Mouse (Mus musculus) adrenal gland, postnatal 36 days (tissue): ENCODE measurements around the gene Pdzrn4. TPM values are rescaled to one million over a fixed set of nuclear protein-coding genes. Genes with fewer than 3 reads are reported as not detected.

Experiments
- DNase-seq, 2 experiments: peaks; one replicate each; pipeline ENCODE4 v3.0.0; 2021; ENCODE audit warnings: mixed read lengths in 1 of 2
- total RNA-seq, 2 experiments: library from RNA; stranded (reverse); gene quantifications; 2 replicates each; pipeline ENCODE4 v1.2.3; 2021

Pdzrn4 gene
- total RNA-seq, 2 experiments from 2014 or later, result not detected

DNA sequence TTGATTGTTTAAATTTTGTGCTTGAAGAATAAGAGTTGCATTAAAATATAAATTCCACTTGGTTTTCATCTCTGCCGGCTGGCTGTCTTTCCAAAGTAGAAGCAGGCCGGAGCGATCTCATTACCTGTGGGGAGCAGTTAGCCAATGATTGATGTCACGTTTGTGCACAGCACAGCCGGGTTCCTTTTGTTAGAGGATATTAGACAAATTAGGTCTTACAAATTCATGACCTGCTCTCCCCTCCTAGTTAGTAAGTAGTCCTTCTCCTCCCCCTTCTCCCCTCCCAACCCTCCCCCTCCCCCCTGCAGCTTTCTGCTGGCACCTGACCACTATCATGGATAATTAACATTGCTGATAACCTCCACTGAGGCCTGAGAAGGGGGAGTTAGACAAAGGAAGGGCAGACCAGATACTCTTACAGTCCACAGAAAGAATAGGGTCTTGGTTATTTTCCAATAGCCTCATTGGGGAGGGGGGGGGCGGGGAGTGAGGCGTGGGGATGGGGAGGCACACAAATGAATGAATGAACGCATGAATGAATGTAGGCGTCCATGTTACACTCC is 103.7 kb downstream of the Pdzrn4 start:
- no peak for DNase-seq

DNA sequence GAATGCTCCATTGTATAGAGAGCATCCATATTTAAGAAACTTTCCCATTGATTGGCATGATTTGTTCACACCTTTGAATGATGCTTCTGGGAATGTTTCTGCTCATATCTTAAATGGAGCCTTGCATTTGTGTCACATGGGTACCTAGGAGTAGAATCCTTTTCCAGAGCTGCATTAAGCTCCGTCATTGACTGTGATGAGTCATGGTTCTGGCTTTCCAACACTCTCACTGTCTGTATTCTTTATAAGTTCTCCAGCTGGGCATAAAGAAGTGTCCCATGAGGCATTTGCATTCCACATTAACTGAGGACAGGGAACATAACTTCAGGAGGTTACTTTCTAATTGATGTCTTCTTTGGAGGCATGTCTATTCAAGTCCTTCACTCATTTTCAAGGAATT is 106.1 kb downstream of the Pdzrn4 start:
- no peak for DNase-seq

DNA sequence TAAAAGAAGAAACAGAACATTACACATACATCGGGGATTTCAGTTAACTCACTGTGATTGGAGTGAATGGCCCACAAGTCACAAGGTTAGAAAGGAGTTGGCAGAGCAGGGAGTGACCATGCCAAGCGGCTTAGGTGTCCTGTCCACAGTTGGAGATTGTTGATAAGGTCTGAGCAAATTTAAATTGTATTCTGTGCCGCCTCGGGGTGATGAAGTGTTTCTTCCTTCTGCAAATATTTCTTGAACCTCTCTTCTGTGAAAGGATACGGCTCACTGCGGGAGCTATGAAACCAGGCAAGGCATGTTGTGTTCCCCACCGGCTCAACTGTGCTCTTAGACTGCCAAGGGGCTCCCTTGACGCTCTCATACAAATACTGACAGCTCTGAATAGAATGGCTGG is 112.7 kb downstream of the Pdzrn4 start:
- DNase-seq, result no peak

DNA sequence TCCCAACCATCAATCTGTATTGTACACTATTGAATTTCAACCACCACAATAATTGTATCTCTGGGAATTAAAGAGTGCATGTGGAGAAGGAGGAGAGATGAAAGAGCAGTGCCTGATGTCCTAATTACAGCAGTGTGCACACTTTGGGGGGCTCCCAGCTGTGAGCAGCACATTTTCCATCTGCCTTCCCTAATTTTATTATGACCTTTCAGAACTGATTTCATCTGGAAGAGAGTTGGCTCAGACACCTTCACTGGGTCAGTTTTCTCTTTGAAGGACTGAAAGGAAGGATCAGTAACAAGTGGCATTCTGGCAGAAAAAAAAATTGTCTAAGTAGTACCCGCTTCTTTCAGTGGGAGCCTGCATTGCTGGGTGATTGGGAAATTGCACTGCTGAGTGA is 119.0 kb downstream of the Pdzrn4 start:
- no peak for DNase-seq

DNA sequence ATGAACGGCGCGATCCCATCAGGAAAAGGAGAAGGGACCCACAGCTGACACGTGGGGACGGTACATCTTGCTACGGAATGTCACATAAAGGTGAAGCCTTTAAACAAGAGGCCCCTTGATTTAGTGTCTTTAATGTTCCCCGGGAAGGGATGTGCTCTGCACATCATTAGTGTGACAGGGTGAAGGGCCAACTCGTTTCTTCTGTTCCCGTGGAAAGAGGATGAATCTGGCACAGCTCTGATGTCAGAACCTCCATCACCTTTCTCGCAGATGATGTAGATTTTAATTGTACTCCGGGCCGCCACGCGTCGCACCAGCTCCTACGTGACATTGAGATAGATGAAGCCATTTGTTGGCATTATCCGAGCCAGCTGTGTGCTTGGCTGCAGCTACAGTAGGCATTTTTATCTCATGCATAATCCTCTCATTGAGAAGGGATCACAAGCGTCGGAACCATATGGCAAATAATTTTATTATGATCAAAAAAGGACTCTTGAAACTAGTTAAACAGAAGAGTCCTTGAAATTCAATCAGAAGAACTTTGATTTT is 124.1 kb downstream of the Pdzrn4 start:
- no peak for DNase-seq

DNA sequence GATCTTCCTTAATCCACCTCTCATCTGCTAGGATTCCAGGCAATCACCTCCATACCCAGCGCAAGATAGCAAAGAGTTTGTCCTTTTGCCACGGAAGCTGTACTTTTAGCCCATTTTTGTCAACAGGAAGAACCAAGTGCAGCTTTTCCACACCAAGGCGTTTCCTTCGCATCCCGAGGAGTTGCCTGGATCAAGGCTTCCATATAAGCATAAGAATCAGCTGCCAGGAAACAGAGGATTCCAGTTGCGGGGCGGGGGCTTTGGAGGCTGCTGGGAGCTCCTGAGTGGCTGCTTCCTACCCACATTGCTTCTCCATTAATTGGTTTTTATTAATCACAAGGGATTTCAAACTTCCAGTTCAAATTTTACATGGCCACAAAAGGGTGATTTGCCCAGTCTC is 125.0 kb downstream of the Pdzrn4 start:
- no peak for DNase-seq

DNA sequence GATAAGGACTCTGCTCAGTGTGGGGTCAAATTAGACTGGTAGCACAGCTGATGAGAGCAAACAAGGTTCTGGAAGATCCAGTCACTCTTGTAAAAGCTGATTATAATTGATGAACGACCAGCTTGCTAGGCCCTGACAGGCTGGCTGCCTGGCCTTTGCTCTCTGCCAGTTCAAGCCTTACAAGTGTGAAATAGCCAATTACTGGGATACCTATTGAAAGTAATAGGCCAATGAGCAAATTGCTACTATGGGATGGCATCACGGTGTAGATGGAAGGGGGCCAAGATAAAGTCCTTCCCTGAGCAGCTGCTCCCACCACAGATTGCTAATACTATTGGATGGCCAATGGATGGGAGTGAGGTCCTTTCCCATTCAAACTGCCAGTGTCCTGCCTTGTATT is 128.2 kb downstream of the Pdzrn4 start:
- no peak for DNase-seq

DNA sequence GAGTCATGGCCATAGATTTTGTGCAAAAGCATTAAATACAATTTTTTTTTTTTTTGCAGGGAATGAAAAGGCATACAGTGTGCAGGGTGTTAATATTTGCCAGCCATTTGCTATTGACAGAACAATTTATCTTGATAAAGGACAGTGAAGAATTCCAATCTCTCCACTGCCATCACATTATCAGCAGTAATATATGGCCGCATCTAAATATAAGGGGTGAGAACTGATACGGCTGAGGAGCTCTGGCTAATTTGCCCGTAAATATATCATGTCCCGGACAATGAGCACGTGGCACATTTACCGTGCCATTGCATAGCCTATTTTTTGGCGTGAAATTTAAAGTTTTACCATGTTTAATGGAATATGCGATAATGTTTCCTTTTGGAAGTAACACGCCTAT is 128.7 kb downstream of the Pdzrn4 start:
- no peak for DNase-seq

DNA sequence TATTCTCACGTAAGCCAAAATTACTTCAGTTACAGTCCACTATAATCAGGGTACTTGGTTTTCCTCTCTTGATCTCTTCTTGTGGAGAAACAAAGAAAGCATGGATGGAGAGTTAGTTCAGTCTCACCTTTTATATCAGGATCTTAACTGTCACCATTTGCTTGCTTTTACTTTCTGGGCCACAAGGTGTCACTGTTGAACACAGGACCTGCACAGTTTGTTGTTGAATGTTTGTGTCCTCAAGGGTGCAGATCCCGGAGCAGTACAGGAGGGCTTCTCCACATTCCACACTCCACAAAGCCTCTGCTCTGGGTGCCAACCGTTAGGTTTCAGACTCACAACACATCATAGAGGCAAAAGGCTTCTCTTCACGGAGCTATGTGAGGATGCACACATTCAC is 130.1 kb downstream of the Pdzrn4 start:
- DNase-seq, result peak; percentile 9 to 17

DNA sequence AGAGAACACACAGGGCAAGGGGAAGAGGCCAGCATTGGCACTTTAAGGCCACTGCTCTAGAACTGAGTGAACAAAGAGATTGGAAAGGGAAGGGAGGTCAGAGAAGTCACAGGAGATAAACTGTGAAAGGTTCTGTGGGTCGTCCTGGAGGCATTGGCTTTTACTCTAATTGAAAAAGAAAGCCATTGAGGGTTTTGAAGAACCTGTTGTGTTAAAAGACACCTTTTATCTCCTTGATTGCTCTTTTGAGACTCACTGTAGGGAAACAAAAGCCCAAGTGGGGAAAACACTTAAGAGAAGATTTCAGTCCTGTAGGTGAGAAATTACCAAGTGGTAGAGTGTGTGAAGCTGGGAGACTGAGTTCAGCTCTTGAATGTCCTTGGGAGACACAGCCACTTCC is 146.6 kb downstream of the Pdzrn4 start:
- no peak for DNase-seq

DNA sequence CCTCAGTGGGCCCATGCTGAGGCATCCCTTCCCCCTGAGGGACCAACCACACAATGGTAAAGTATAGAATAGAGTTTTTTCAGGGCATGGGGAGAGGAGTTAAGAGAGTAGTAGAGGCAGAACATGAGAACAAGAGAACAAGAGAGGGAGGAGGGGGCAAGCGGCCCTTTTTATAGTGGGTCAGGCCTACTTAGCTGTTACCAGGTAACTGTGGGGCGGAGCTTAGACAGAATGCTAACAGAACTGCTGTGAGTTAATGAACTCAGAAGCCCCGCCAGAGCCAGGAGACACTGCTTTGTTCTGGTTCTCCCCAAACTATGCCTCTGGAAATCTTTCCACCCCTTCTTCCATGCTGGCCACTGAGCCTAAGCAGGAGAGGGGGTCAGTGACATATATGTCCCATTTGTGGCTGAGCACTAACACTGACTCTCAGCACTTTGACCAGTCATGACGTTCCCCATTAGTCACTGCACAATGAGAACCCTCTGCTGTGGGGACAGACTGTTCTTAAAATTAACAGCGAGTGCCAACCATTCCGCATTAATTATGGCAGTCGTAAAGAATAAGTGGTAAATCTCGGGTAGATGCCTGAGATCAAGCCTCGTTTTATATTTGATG is 150.7 kb downstream of the Pdzrn4 start:
- no peak for DNase-seq

DNA sequence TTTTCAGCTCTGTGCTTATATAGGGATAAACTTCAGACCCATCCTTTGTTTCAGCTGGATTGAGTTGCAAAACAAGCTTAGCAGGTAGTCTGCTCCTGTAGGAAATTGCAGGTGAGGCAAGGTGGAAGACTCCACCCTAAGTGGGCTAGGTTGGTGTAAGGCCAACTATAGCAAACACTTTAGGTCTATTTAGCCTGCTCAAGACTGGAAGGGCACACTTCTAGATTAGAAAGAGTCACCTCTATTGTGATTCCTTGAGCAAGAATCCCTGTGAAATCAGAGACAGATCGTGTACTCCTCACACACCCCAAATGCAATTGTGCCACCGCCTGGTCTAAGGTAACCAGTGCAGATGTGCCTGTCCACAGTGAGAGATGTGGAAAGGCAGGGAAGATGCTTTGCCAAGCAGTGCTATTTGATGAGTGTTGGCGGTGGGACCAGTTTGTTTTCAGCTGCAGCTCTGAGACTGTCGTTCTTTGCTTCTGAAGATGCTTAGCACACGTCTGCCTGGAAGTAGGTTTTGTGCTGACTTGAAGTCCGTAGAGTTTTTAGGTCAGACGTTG is 158.4 kb downstream of the Pdzrn4 start:
- DNase-seq, result no peak

DNA sequence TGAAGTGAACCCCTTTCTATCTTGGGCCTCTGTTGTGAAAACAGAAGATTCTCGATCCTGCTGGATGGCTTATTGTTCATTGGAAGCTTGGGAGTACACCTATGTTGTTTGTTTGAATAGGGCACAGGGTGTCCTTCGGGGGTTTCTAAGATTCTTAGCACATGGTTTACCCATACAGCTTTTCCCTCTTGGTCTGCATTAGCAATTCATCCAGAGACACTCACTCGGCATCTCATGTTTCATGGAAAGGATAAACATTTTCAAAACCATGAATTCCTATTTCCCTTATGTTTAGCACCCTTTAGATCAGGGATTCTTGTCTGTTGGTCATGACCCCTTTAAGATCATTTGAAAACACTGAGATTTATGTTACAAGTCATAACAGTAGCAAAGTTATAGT is 159.0 kb downstream of the Pdzrn4 start:
- DNase-seq, result no peak

DNA sequence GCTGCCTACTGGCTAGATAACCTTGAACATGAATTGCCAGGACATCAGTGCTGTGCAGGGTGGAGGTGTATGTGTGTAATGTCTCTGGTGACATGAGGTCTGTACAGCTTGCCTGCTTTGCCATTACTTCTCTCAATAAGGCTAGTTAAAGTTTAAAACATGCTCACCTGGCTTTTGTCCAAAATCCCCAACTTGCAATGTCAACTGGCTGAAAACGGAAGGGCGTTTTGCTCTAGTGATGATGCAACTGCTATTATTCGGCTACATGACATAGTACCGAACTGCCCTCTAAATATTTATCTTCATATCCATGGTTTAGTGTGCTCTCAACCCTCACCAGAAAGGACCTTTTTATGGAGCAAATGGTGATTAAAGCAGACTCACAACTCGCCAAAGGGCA is 161.9 kb downstream of the Pdzrn4 start:
- no peak for DNase-seq

DNA sequence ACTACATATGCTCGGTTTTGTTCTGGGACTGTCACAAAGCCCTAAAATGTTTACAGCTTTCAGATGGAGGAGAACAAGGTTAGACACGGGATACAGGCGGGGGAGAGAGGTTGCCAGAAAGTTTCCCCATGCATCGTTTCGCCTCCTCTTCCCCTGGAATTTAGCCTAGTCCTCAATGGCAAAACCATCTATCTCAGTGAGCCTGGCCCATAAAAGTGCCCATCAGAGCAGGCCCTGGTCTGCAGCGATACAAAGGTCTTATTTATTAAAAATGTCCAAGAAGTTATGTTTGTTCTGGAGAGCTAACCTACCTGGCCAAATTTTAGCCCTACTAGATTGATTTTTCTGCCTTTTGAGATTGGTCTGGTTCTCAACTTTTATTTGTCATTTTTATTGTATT is 165.5 kb downstream of the Pdzrn4 start:
- DNase-seq, result no peak

DNA sequence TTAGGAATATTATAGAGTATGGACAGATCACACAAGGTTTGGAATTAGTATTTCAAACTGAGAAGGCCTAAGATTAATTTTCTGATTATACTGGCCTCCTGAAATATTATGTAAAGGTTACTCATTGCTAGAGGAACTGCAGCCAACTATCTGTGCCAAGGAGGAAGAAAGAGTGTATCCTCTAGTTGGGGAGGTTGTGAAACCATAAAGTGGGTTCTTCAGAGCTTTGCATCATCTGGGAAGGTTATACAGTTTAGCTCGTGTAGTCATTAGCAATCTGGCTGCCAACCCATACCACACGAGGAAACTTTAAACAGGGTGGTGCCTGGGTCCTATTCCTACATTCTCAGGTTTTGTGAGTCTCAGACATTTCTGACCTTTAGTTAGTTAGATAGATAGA is 166.9 kb downstream of the Pdzrn4 start:
- DNase-seq, result peak in 1 of 2 experiments; percentile 1

DNA sequence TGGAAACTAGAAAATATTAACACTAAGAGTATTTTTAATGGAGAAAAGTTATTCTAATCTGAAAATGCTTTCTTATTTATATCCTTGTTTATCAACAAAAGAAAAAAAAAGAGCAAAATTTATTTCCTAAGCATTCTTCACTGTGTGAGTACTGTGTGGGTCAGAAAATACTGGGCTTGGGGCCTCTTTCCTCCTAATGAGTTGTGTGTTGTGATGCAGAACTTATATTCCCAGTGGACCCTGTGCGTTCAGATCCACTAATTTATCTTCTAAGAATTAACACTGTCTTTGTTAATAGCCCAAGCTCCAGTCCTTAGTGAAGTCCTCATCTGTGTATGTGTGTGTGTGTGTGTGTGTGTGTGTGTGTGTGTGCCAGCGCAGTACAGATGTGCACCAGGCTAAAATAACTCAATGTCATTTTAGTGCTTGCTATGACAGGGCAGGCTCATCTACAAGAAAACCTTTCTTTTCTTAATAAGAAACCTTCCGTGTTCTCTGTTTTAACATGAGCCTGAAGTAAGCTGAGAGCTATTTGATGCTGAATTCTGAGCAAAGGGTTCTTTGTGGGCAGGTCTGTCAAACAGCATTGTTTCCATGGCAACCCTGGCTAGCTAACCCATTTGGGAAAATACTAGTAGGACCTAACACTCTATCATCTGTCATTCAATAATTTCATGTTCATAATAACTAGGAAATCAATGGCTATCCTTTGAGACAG is 174.0 kb downstream of the Pdzrn4 start:
- DNase-seq, result no peak

DNA sequence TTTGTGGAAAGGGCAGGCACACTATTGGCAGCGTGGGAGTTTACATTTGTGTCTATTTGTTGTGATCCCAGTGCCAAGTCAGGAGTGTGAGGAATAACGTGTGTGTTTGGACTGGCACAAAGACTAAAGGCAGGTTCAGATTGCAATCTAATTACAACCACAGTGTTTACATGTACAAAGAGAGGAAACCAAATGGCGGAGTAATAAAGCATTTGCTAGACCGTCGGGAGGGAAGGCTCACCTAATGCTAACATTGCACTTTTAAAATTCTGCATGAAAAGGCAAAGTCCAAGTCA is 174.5 kb downstream of the Pdzrn4 start:
- DNase-seq, result no peak

DNA sequence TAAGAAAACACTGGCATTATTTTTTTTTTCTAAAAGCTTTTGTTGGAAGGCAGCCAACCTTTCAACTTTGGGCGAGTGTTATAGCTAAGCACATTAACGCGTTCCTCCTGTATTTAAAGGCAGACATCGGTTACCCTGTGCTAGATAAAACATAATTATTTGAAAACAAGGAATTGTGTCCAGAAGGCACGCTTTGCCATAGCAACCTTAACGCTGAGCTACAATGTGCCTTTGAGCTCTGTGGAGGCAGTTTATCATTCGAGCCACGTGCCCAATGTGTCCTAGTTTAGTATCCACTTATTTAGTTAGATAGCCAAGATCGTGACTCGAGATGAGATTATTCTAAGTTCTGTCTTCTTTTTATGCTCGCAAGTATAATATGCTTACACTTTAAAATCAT is 180.8 kb downstream of the Pdzrn4 start:
- DNase-seq, result peak in 1 of 2 experiments; percentile 13

DNA sequence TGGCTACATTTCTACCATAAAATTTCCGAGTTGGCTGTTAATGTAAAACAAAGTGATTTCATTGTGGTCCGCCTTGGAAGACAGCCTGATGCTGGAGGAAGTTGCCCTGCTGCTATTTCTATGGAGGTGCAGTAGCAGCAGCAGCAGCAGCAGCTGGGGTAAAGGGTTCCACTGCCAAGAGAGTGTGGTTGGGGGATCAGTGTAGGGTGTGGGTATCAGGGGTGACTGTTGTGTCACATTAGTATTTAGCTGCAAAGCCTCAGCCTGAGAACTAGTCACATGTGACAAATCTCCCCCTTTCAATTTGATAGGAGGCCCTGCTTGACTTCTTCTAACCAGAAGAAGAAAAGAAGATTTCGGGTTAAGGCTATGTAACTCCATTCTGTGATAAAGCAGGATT is 183.5 kb downstream of the Pdzrn4 start:
- no peak for DNase-seq

DNA sequence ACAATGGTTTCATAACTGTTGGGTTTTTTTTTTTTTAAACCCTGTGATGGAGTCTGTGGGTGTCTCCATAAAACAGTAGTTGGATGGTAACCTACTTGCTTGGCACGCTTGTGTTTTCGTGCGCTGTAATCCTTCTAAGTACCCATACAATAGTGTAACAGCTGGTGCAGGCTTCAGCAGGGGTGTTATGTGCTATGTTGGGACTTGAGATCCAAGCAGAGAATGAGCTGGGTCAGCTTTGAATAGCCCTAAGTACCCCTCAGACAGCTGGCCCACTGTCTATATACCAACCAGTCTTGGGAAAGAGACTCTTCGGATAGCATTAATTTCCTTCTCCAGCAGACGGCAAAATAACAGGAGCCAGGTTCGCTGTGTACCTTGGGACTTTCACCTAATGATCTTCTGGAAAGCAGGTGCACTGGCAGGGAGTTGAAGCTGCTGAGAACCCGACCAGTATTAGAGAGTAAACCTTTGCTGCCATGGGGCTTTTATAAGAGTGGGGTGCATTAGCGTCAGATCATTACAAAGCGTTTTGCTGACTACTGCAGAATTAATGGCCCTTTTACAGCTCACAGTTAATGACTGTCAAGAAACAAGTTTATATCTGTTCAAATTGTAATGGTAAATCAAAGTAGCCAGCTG is 184.2 kb downstream of the Pdzrn4 start:
- DNase-seq, result no peak

DNA sequence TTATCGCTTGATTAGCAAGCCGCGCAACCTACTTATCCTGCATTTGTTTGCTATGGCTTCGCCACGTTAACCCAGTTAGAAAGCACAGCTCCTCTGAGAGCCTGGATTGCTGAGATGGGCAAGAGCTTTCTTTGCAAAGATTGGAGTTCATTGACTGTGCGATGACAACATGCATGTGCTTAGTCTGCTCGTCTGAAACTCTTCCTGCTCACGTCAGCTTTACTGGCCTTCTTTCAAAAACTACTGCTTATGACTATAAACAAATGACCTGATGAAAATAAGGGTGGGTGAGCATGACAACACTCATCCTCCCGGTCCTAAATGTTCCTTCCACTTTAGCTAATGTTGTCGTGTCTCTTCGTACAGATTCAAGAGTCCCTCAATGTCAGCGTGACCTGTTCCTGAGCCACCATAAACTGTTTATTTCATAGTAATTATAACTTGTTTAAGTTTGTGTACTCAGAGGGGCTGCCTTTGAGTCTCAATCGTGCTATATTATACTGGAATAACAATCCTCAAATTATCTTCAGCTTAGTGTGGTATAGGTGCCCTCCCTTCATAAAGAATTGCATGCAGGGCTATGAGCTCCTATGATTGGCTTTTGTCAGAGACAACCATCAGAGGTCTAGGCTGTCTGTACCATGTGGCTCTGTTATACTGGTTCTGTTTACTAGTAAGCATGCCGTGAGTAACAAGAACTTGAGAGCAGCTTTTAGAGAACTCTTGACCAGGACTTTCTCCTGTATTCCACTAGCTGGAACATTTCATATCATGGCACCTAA is 187.9 kb downstream of the Pdzrn4 start:
- DNase-seq, result no peak
